Mouse (Mus musculus) liver, adult 2 months (tissue): ENCODE measurements at regions not wholly inside any gene's neighbourhood (a gene's known extent, or its start where the extent isn't known, plus 50 kb on each side); places are given as distances from the start of the nearest gene placed in this dataset.

Source experiments
- DNase-seq: peaks from one replicate; pipeline ENCODE4 v3.0.0-alpha.2; 2011; ENCODE audit warnings: low read depth, low spot score; ENCODE audit errors: extremely low read depth
- H3K27ac ChIP-seq: fragments of 200-500 bp; replicated peaks from 2 replicates; pipeline ENCODE4 v1.5.1; 2012; ENCODE audit warnings: low read depth, mild to moderate bottlenecking, control low read depth, inconsistent platforms, low read length; ENCODE audit not compliant: insufficient read depth
- H3K27me3 ChIP-seq: fragments of 200-500 bp; 2 replicates; pipeline ENCODE4 v1.6.1; 2012; ENCODE audit warnings: mild to moderate bottlenecking, moderate library complexity, low read length, inconsistent platforms; ENCODE audit not compliant: control insufficient read depth, insufficient read depth
- H3K36me3 ChIP-seq: fragments of 200-500 bp; 2 replicates; pipeline ENCODE4 v1.6.1; 2012; ENCODE audit warnings: low read length, inconsistent platforms; ENCODE audit not compliant: control insufficient read depth, insufficient read depth
- H3K4me1 ChIP-seq: fragments of 200-500 bp; 2 replicates; pipeline ENCODE4 v1.6.1; 2011; ENCODE audit warnings: low read length; ENCODE audit not compliant: control insufficient read depth, insufficient read depth
- H3K4me3 ChIP-seq: fragments of 200-500 bp; 2 replicates; pipeline ENCODE4 v1.5.1; 2011; ENCODE audit warnings: low read depth, mild to moderate bottlenecking, control low read depth, low read length, moderate library complexity; ENCODE audit not compliant: insufficient read depth
- H3K79me2 ChIP-seq: fragments of 200-500 bp; 2 replicates; pipeline ENCODE4 v1.6.1; 2012; ENCODE audit warnings: inconsistent platforms, mild to moderate bottlenecking, low read length, moderate library complexity; ENCODE audit not compliant: control insufficient read depth, insufficient read depth
- H3K9ac ChIP-seq: fragments of 200-500 bp; 2 replicates; pipeline ENCODE4 v1.6.1; 2012; ENCODE audit warnings: low read depth, mild to moderate bottlenecking, control low read depth, inconsistent platforms, low read length
- CTCF ChIP-seq: fragments of 200-500 bp; IDR thresholded peaks from 2 replicates; pipeline ENCODE4 v1.5.1; 2011; ENCODE audit warnings: low read depth, low read length, control low read depth
- POLR2A ChIP-seq: fragments of 200-500 bp; IDR thresholded peaks from 2 replicates; pipeline ENCODE4 v1.6.1; 2011; ENCODE audit warnings: low read length, control low read depth; ENCODE audit not compliant: insufficient read depth; ENCODE audit errors: extremely low read depth
- WGBS: fragments of 180-500 bp; shearing (Covaris S2); methylation state at CpG from one replicate; pipeline ENCODE4 v1.1.7; 2018; 5-methylcytosine and 5-hydroxymethylcytosine counted together

GRCm38 (mm10) chr4:64575901-64576300 is 529.1 kb upstream of the Tnc start:
- TF ChIP-seq POLR2A (no peak), CTCF (no peak)
- no peak overlapping the region for H3K9ac ChIP-seq
- H3K36me3 ChIP-seq = no peaks in the 10 kb centered on the region
- WGBS = 27% methylated on average over 1 of the region's 1 CpGs
- H3K79me2 ChIP-seq = no peaks in the 10 kb centered on the region
- H3K27me3 ChIP-seq = no peaks in the 10 kb centered on the region
- DNase-seq = no peak
- no peaks in the 10 kb centered on the region for H3K4me1 ChIP-seq
- no peak overlapping the region for H3K27ac ChIP-seq
- H3K4me3 ChIP-seq = no peak overlapping the region

DNA sequence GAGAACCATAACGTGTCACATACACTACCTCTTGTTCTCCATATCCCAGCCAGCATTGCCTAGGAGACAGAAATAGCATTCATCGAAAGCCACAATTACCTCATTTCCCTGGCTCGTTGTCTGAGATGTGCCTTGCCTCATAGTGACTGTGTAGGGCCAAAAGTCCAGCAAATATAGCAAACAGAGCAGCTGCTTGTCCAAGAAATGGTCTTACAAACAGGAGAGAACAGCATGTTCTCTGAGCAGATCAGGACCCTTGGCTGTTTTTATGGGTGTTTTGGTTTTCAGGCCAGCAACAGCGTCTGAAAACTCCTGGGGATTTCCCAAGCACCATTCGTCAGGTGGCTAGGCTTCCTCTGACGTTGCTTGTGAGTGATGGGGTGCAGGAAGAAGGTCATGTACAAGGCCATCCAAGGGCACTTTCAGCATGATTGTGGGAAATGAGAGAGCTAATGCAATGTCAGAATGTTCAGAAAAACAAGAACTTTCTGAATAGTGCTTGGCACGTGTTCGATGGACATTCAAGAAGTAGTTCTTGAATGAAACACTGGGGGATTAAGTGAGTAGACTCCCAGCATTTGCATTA is 528.9 kb upstream of the Pappa start:
- Histone ChIP-seq H3K27ac (no peak overlapping the region), H3K4me1 (no peaks in the 10 kb centered on the region), H3K79me2 (no peaks in the 10 kb centered on the region), H3K9ac (no peak overlapping the region), H3K36me3 (no peaks in the 10 kb centered on the region), H3K27me3 (no peaks in the 10 kb centered on the region), H3K4me3 (no peak overlapping the region)
- DNase-seq = peak; percentile 17
- WGBS = 63% methylated on average over 8 of the region's 8 CpGs
- no peak for TF ChIP-seq POLR2A

- H3K79me2 ChIP-seq = no peaks in the 10 kb centered on the region
- no peak for TF ChIP-seq POLR2A
- TF ChIP-seq CTCF = no peak
- no peaks in the 10 kb centered on the region for H3K4me1 ChIP-seq
- no peak overlapping the region for H3K27ac ChIP-seq
- H3K36me3 ChIP-seq = no peaks in the 10 kb centered on the region
- no peaks in the 10 kb centered on the region for H3K27me3 ChIP-seq
- no peak for DNase-seq
- no peak overlapping the region for H3K9ac ChIP-seq
- H3K4me3 ChIP-seq = no peak overlapping the region
Observed at GRCm38 (mm10) chr4:64598465-64598864, 525.5 kb upstream of the Pappa start.

DNA sequence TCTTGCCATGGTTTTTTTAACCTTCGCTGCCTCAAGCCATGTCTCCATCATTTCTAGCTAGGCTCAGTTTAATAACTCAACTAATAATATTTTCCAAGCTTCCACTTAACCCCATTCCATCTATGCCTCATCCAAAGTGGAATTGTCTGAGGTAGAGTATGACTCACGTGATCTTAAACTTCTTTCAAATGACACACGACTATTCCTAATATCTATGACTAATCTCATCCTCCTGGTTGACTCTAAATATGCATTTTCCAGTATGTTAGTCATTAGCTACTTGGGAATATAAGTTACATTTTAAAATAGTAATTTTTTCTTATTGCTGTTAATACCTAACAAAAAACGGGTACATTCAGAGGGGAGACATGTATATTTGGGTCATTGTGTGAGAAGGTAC is 524.8 kb upstream of the Pappa start:
- no peak overlapping the region for H3K4me3 ChIP-seq
- no peaks in the 10 kb centered on the region for H3K27me3 ChIP-seq
- no peaks in the 10 kb centered on the region for H3K79me2 ChIP-seq
- no peak overlapping the region for H3K27ac ChIP-seq
- DNase-seq = no peak
- 84% methylated on average over 4 of the region's 4 CpGs for WGBS
- TF ChIP-seq CTCF (no peak), POLR2A (no peak)
- no peaks in the 10 kb centered on the region for H3K4me1 ChIP-seq
- no peaks in the 10 kb centered on the region for H3K36me3 ChIP-seq
- no peak overlapping the region for H3K9ac ChIP-seq

GRCm38 (mm10) chr4:64622771-64623170 is 501.2 kb upstream of the Pappa start:
- Histone ChIP-seq H3K4me3 (no peak overlapping the region), H3K79me2 (no peaks in the 10 kb centered on the region), H3K27me3 (no peaks in the 10 kb centered on the region), H3K9ac (no peak overlapping the region), H3K27ac (no peak overlapping the region), H3K4me1 (no peaks in the 10 kb centered on the region), H3K36me3 (no peaks in the 10 kb centered on the region)
- no peak for TF ChIP-seq POLR2A
- no peak for TF ChIP-seq CTCF
- DNase-seq = no peak

DNA sequence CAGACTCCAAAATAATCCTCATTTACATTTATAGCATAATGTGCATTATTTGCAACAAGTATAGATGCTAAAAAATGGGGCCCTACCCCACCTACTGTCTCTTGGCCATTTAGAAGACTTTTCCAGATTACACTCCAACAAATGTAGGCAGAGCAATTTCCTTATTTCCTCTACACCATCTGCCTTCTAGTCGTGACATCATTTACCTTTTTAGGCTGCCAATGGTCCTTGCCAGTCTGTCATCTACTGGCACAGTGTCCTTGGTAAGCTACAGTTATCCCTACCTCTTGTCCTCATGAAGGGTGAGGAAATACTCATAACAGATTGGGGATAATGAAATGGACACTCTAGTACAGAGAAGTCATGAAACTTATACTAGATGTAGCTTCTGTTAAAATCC is 491.8 kb upstream of the Pappa start:
- no peak overlapping the region for H3K27ac ChIP-seq
- no peak overlapping the region for H3K9ac ChIP-seq
- TF ChIP-seq POLR2A = no peak
- TF ChIP-seq CTCF = no peak
- no peaks in the 10 kb centered on the region for H3K4me1 ChIP-seq
- DNase-seq = no peak
- 52% methylated on average over 1 of the region's 1 CpGs for WGBS
- H3K27me3 ChIP-seq = no peaks in the 10 kb centered on the region
- H3K36me3 ChIP-seq = no peaks in the 10 kb centered on the region
- H3K79me2 ChIP-seq = no peaks in the 10 kb centered on the region
- H3K4me3 ChIP-seq = no peak overlapping the region
